Mouse (Mus musculus) kidney, embryonic 14.5 days (tissue): ENCODE results near the gene Adgrl2. TPM values are rescaled to one million over a fixed set of nuclear protein-coding genes. Genes with fewer than 3 reads are reported as not detected.
A peak's percentile ranks its signal among the peaks of the same experiment; 100 is the strongest.

Source experiments
- ATAC-seq: fragments of 200-750 bp; cut with Nextera tagmentation; 2 replicates; pipeline ENCODE4 v1.8.0; 2017; ENCODE audit warnings: moderate number of reproducible peaks, mild to moderate bottlenecking, moderate TSS enrichment, moderate library complexity; ENCODE audit not compliant: low FRiP score, low TSS enrichment
- H3K27ac ChIP-seq: fragments of 300-500 bp; sonication (generic); 2 replicates; pipeline ENCODE4 v1.5.1; 2014; ENCODE audit warnings: low read depth, mild to moderate bottlenecking, low read length, moderate library complexity, mixed read lengths
- H3K27me3 ChIP-seq: fragments of 300-500 bp; sonication (generic); 2 replicates; pipeline ENCODE4 v1.6.1; 2014; ENCODE audit warnings: mild to moderate bottlenecking, low read length; ENCODE audit not compliant: control insufficient read depth, insufficient read depth
- H3K36me3 ChIP-seq: fragments of 300-500 bp; sonication (generic); 2 replicates; pipeline ENCODE4 v1.6.1; 2014; ENCODE audit warnings: low read length, mixed read lengths; ENCODE audit not compliant: control insufficient read depth, insufficient read depth
- H3K4me1 ChIP-seq: fragments of 300-500 bp; sonication (generic); 2 replicates; pipeline ENCODE4 v1.6.1; 2014; ENCODE audit warnings: low read length, mixed read lengths; ENCODE audit not compliant: control insufficient read depth, insufficient read depth
- H3K4me2 ChIP-seq: fragments of 300-500 bp; sonication (generic); replicated peaks from 2 replicates; pipeline ENCODE4 v1.6.1; 2014; ENCODE audit warnings: low read depth, mild to moderate bottlenecking, low read length
- H3K4me3 ChIP-seq: fragments of 300-500 bp; sonication (generic); 2 replicates; pipeline ENCODE4 v1.5.1; 2014; ENCODE audit warnings: mild to moderate bottlenecking, low read length
- H3K9ac ChIP-seq: fragments of 300-500 bp; sonication (generic); 2 replicates; pipeline ENCODE4 v1.6.1; 2014; ENCODE audit warnings: low read depth, mild to moderate bottlenecking, low read length, moderate library complexity
- H3K9me3 ChIP-seq: fragments of 300-500 bp; sonication (generic); 2 replicates; pipeline ENCODE4 v1.6.1; 2016; ENCODE audit warnings: low read length; ENCODE audit not compliant: control insufficient read depth
- WGBS: fragments of 180-500 bp; shearing (Covaris S2); extraction: QIAGEN DNeasy Blood & Tissue Kit; methylation state at CpG from one replicate; pipeline ENCODE4 v1.1.7; 2014; 5-methylcytosine and 5-hydroxymethylcytosine counted together
- polyA plus RNA-seq: library from polyadenylated mRNA; unstranded; fragments of >200 nt; fragmentation: Nextera tagmentation; extraction: Ambion mirVana; gene quantifications from 2 replicates; pipeline ENCODE4 v1.2.1, GENCODE M21; 2014

Adgrl2 gene
- polyA plus RNA-seq, 1 experiment from 2014 or later, result 105 TPM

DNA sequence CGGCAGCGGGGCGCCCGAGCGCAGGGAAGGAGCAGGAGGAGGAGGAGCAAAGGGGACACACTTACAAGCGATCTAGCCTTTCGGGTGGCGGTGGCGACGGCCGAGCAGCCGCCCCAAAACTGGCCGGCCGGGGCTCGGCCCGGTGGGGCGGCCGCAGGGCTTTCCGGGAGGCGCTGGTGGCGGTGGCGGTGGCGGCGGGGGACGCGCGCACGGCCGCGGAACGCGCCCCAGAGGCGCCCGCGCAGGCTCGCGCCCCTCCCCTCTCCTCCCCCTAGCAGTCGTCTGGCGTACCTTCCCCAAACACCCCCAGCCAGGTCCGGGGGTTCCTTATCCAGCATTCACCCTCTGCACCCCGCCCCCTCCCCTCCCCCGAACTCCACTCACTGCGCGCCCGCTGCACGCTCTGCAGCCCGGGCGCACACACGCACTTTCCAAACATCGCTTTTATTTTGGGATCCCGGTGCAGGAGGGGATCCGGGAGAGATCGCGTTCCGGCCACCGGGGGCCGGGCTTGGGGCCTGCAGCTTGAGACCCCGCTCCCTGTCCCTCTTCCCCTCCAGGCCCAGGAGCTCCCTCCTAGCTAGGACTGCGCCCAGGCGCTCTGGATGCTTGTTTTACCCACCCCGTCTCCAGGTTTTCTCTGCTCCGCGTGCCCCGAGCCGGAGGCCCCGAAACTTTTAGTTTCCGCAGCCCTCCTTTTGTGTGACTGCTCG, 381 bp downstream of the Adgrl2 start:
- under 1% methylated on average over 49 of the region's 68 CpGs for WGBS
- peak; percentile 74 for ATAC-seq
- no peaks in the 10 kb centered on the region for H3K36me3 ChIP-seq
- peak overlapping the region; percentile 84 for H3K4me3 ChIP-seq
- H3K27me3 ChIP-seq, result no peaks in the 10 kb centered on the region
- peaks cover 5% of the 10 kb centered on the region; the same call in 1 of the 2 replicates for H3K4me1 ChIP-seq
- H3K27ac ChIP-seq, result peak overlapping the region; percentile 99
- peak overlapping the region; percentile 97 for H3K9ac ChIP-seq
- no peaks in the 10 kb centered on the region for H3K9me3 ChIP-seq
- H3K4me2 ChIP-seq, result peak overlapping the region; percentile 76

GRCm38 (mm10) chr3:148988996-148989817, 1.1 kb downstream of the Adgrl2 start:
- Histone ChIP-seq H3K9me3 (no peaks in the 10 kb centered on the region), H3K4me2 (peak overlapping the region; percentile 76), H3K27me3 (no peaks in the 10 kb centered on the region), H3K27ac (peak overlapping the region; percentile 99), H3K4me3 (peak overlapping the region; percentile 84), H3K36me3 (no peaks in the 10 kb centered on the region), H3K9ac (peak overlapping the region; percentile 97), H3K4me1 (peaks cover 5% of the 10 kb centered on the region; the same call in 1 of the 2 replicates)
- ATAC-seq, result peak; percentile 89
- under 1% methylated on average over 64 of the region's 75 CpGs for WGBS

DNA sequence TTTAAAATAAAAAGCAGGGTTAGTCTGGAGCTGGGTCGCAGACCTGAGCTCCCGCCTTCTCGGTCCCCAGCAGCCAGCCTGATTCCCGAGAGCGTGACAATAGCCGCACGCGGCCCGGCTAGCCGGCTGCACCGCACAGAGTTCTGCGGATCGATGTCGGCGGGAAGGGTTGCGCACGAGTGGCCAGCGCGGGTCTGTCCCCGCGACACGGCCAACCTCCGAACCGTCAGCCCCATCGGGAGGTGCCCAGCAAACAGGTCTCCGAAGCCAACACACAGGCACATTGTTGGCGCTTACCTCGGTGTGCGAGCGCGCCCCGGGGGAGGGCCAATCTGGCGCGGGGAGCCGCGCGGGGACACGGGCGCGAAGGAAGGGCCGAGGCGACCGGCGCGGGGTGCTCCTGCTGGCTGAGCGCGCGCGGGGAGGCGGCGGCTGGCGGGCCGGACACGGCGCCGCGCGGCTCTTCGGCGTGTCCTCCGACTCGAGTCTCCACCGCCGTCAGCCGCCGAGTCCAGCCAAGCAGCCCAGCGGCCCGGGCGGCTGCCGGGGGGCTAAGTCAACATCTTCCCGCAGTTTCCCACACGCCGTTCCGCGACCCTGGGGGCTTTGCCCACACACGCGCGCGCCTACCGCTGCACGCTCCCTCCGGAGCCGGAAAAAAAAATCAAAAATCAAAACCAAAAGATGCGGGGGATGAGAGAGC, 1.9 kb downstream of the Adgrl2 start:
- no peak for ATAC-seq
- Histone ChIP-seq H3K36me3 (no peaks in the 10 kb centered on the region), H3K27ac (peak overlapping the region; percentile 99), H3K4me2 (peak overlapping the region; percentile 76), H3K9ac (peak overlapping the region; percentile 97), H3K9me3 (no peaks in the 10 kb centered on the region), H3K27me3 (no peaks in the 10 kb centered on the region), H3K4me1 (peaks cover 9% of the 10 kb centered on the region; the same call in 1 of the 2 replicates), H3K4me3 (peak overlapping the region; percentile 84)
- under 1% methylated on average over 75 of the region's 84 CpGs for WGBS

GRCm38 (mm10) chr3:148987591-148988292, 2.6 kb downstream of the Adgrl2 start:
- Histone ChIP-seq H3K4me2 (peak overlapping the region; percentile 76), H3K36me3 (no peaks in the 10 kb centered on the region), H3K9ac (peak overlapping the region; percentile 97), H3K27ac (peak overlapping the region; percentile 99), H3K4me1 (peaks cover 9% of the 10 kb centered on the region; the same call in 1 of the 2 replicates), H3K27me3 (no peaks in the 10 kb centered on the region), H3K4me3 (peak overlapping the region; percentile 84), H3K9me3 (no peaks in the 10 kb centered on the region)
- under 1% methylated on average over 45 of the region's 45 CpGs for WGBS
- ATAC-seq, result peak; percentile 67

DNA sequence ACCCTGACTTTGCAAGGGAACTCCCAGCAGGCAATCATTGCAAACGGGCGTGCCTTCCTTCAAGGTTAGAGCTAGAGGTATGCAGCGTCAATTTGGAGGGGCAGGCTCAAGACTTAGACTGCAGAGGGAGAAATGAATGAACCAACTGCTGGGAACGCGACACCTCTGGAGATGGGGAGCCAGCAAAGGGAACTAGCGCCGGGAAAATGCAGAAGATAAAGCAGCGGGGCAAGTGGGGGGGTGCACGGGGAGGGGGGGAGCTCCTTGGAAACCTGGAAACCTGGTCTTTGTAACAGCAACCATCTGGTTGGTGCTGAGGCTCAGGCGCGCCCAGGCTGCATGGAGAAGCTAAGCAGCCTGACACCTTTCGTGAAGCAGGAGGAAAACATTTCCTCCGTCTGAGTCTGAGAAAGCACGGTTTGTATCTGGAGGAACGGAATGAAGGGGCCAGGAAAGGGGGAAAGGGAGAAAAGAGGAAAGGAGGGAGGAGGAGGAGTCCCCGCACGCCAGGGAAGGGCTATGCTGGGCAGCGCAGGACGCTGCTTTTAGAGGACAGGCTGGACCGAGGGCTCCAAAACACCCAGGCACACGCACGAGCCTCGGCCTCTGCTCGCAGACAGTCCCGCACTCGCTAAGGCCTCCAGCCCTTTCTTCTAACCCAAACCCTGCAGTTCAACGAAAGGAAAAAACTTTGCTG, 3.3 kb downstream of the Adgrl2 start:
- no peaks in the 10 kb centered on the region for H3K36me3 ChIP-seq
- H3K4me1 ChIP-seq, result peaks cover 15% of the 10 kb centered on the region
- no peaks in the 10 kb centered on the region for H3K9me3 ChIP-seq
- H3K27ac ChIP-seq, result peak overlapping the region; percentile 99
- no peaks in the 10 kb centered on the region for H3K27me3 ChIP-seq
- peak overlapping the region; percentile 84 for H3K4me3 ChIP-seq
- WGBS, result 1% methylated on average over 27 of the region's 27 CpGs
- ATAC-seq, result no peak
- H3K9ac ChIP-seq, result peak overlapping the region; percentile 97
- peak overlapping the region; percentile 76 for H3K4me2 ChIP-seq

DNA sequence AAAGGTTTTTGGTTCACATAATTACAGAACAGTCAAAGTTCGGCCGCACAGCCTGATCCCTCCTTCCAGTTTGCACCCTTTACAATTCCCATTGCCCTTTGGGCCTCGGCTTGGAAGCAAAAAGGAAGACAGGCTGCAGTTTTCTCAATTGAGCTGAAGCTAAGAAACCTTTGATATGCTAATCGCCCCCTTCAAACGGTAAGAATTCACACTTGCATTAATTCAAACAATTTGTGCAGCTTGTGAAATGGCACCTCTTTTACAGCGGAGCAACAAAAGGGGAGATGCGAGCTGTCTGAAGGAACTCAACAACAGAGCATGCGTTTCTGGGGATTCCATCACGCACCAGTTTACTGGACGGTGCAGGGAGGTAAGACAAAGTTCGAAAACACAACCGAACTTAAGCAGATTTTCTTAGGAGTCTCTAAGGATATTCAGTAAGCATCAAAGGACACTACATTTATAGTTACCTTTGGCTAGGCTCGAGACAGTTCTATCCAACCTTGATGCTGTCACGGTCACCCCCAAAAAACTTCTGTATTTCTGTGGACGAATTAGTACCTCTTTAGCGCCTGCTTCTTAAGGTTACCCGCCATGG, 4.0 kb downstream of the Adgrl2 start:
- no peaks in the 10 kb centered on the region for H3K9me3 ChIP-seq
- H3K9ac ChIP-seq, result peak overlapping the region; percentile 97
- peak overlapping the region; percentile 84 for H3K4me3 ChIP-seq
- H3K4me2 ChIP-seq, result peak overlapping the region; percentile 76
- H3K4me1 ChIP-seq, result peaks cover 20% of the 10 kb centered on the region
- H3K27ac ChIP-seq, result peak overlapping the region; percentile 99; the same call in 1 of the 2 replicates
- no peaks in the 10 kb centered on the region for H3K27me3 ChIP-seq
- no peak for ATAC-seq
- WGBS, result 2% methylated on average over 17 of the region's 17 CpGs
- no peaks in the 10 kb centered on the region for H3K36me3 ChIP-seq

- 28% methylated on average over 6 of the region's 6 CpGs for WGBS
- Histone ChIP-seq H3K27me3 (no peaks in the 10 kb centered on the region), H3K9me3 (no peaks in the 10 kb centered on the region), H3K4me3 (peak overlapping the region; percentile 84; the same call in 1 of the 2 replicates), H3K4me2 (peak overlapping the region; percentile 76), H3K27ac (no peak overlapping the region), H3K36me3 (0 out of 2 replicates have a peak, but pooled peaks cover 2% of the 10 kb centered on the region), H3K9ac (no peak overlapping the region), H3K4me1 (peaks cover 20% of the 10 kb centered on the region)
- no peak for ATAC-seq
Observed at GRCm38 (mm10) chr3:148984326-148984725, 6.0 kb downstream of the Adgrl2 start.
